Mouse (Mus musculus): ENCODE data around the gene Ppp4r3b.

The Ppp4r3b gene

GRCm38 (mm10) chr11:29172563-29173124 lies at the start of gene Ppp4r3b:
Gene Ppp4r3b (plus strand): TSS chr11:29172890.
- peak; percentile 97 for DNase-seq (ENCODE audit: extremely low spot score, low spot score)

- no peak for DNase-seq (ENCODE audit: extremely low spot score, low spot score)
These were observed 42.8 kb upstream of the Ppp4r3b start for GRCm38 (mm10) chr11:29129862-29130384.

- peak; percentile 89 for DNase-seq (ENCODE audit: extremely low spot score, low spot score)
These were observed 42.0 kb upstream of the Ppp4r3b start, which contains the start of gene Pnpt1 for GRCm38 (mm10) chr11:29130385-29131355. Gene Pnpt1 (plus strand): TSS chr11:29130744.

GRCm38 (mm10) chr11:29140671-29141070 lies 32.0 kb upstream of the Ppp4r3b start:
- no peak for DNase-seq (ENCODE audit: extremely low spot score, low spot score)

- no peak for DNase-seq (ENCODE audit: extremely low spot score, low spot score)
These were observed 23.8 kb upstream of the Ppp4r3b start for GRCm38 (mm10) chr11:29148901-29149300.

GRCm38 (mm10) chr11:29163569-29163968 lies 9.1 kb upstream of the Ppp4r3b start:
- no peak for DNase-seq (ENCODE audit: extremely low spot score, low spot score)

- peak; percentile 43 for DNase-seq (ENCODE audit: extremely low spot score, low spot score)
These were observed 715 bp upstream of the Ppp4r3b start for GRCm38 (mm10) chr11:29171959-29172391.

GRCm38 (mm10) chr11:29173125-29173631 lies 488 bp downstream of the Ppp4r3b start:
- DNase-seq (ENCODE audit: extremely low spot score, low spot score) = peak; percentile 74

- no peak for DNase-seq (ENCODE audit: extremely low spot score, low spot score)
These were observed 1.2 kb downstream of the Ppp4r3b start for GRCm38 (mm10) chr11:29173706-29174436.

GRCm38 (mm10) chr11:29179319-29179718 lies 6.6 kb downstream of the Ppp4r3b start:
- DNase-seq (ENCODE audit: extremely low spot score, low spot score) = no peak

GRCm38 (mm10) chr11:29180657-29181056 lies 8.0 kb downstream of the Ppp4r3b start:
- no peak for DNase-seq (ENCODE audit: extremely low spot score, low spot score)

- DNase-seq (ENCODE audit: extremely low spot score, low spot score) = no peak
These were observed 9.1 kb downstream of the Ppp4r3b start for GRCm38 (mm10) chr11:29181751-29182150.

- DNase-seq (ENCODE audit: extremely low spot score, low spot score) = no peak
These were observed 16.3 kb downstream of the Ppp4r3b start for GRCm38 (mm10) chr11:29188981-29189380.

GRCm38 (mm10) chr11:29203653-29204052 lies 31.0 kb downstream of the Ppp4r3b start:
- no peak for DNase-seq (ENCODE audit: extremely low spot score, low spot score)

GRCm38 (mm10) chr11:29209774-29210173 lies 37.1 kb downstream of the Ppp4r3b start:
- DNase-seq (ENCODE audit: extremely low spot score, low spot score) = no peak

- DNase-seq (ENCODE audit: extremely low spot score, low spot score) = no peak
These were observed 43.5 kb downstream of the Ppp4r3b start for GRCm38 (mm10) chr11:29216196-29216595.

GRCm38 (mm10) chr11:29219055-29219454 lies 46.4 kb downstream of the Ppp4r3b start:
- DNase-seq (ENCODE audit: extremely low spot score, low spot score) = no peak

GRCm38 (mm10) chr11:29222310-29222709 lies 49.6 kb downstream of the Ppp4r3b start:
- DNase-seq (ENCODE audit: extremely low spot score, low spot score) = no peak

- no peak for DNase-seq (ENCODE audit: extremely low spot score, low spot score)
These were observed 52.1 kb downstream of the Ppp4r3b start for GRCm38 (mm10) chr11:29224754-29225153.

- DNase-seq (ENCODE audit: extremely low spot score, low spot score) = no peak
These were observed 56.3 kb downstream of the Ppp4r3b start for GRCm38 (mm10) chr11:29228957-29229356.

GRCm38 (mm10) chr11:29233569-29233968 lies 60.9 kb downstream of the Ppp4r3b start:
- DNase-seq (ENCODE audit: extremely low spot score, low spot score) = no peak
